Mouse (Mus musculus): ENCODE measurements around the gene Gm20867. TPM values are rescaled to one million over a fixed set of nuclear protein-coding genes. Genes with fewer than 3 reads are reported as not detected.
"Not testable (repeated sequence)": the region's sequence is repeated elsewhere in the genome, so short reads cannot be mapped to it uniquely, and the experiment has no call there.

Gm20867 gene
- not detected in 2 replicates for polyA plus RNA-seq (2015; fragmentation: Nextera tagmentation; extraction: Ambion mirVana)

DNA sequence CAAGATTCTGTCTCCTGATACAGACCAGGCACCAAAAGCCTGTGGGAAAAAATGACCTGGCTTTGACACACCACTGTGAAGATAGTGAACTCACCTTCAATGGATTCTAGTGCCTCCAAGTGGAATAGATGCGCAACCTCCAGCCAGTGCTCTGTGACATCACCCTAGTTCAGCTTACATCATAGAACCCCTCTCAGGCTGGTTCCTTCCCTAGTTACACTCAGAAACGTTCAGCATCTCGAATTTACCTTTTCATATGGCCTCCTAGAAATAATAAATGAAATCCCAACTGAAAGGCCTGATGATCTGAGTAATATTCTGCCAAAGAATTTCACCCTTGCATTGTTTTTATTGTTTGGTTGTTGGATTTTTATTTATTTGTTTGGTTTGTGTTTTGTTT, at the start of gene Gm20867:
Gene Gm20867 (minus strand): TSS at position 101 of the 400 bp plus-strand sequence.
- not testable (repeated sequence) for H3K9ac ChIP-seq; H3K4me2 ChIP-seq; H3K9me3 ChIP-seq; H3K36me3 ChIP-seq; H3K4me1 ChIP-seq (replicated peaks); ATAC-seq (ENCODE audit: low FRiP score); H3K27ac ChIP-seq; H3K4me3 ChIP-seq; H3K27me3 ChIP-seq
- WGBS: no CpG with 5 or more reads among the region's 3 CpGs

Other genes starting within 250 kb of the Gm20867 start
- not detected in 2 replicates for gene Gm29564, start 249.8 kb upstream of the Gm20867 start, polyA plus RNA-seq (2015; fragmentation: Nextera tagmentation; extraction: Ambion mirVana)

All from hindbrain, embryonic 13.5 days (tissue).